Mouse (Mus musculus) testis, adult 2 months (tissue): ENCODE measurements around the gene 1600014C10Rik. TPM values are rescaled to one million over a fixed set of nuclear protein-coding genes. Genes with fewer than 3 reads are reported as not detected.

ENCODE experiments used
- H3K27ac ChIP-seq: fragments of 200-500 bp; 2 replicates; pipeline ENCODE4 v1.5.1; 2012; ENCODE audit warnings: low read depth, low read length; ENCODE audit not compliant: control insufficient read depth, insufficient read depth
- H3K27me3 ChIP-seq: fragments of 200-500 bp; 2 replicates; pipeline ENCODE4 v1.6.1; 2012; ENCODE audit warnings: mild to moderate bottlenecking, low read length, moderate library complexity; ENCODE audit not compliant: control insufficient read depth, insufficient read depth
- H3K36me3 ChIP-seq: fragments of 200-500 bp; 2 replicates; pipeline ENCODE4 v1.6.1; 2012; ENCODE audit warnings: mild to moderate bottlenecking, low read length; ENCODE audit not compliant: control insufficient read depth, insufficient read depth
- H3K4me1 ChIP-seq: fragments of 200-500 bp; 2 replicates; pipeline ENCODE4 v1.6.1; 2012; ENCODE audit warnings: low read length; ENCODE audit not compliant: control insufficient read depth, insufficient read depth
- H3K4me3 ChIP-seq: fragments of 200-500 bp; 2 replicates; pipeline ENCODE4 v1.5.1; 2012; ENCODE audit warnings: low read depth, mild to moderate bottlenecking, low read length, moderate library complexity, mixed read lengths; ENCODE audit not compliant: control insufficient read depth
- CTCF ChIP-seq: fragments of 200-500 bp; IDR thresholded peaks from 2 replicates; pipeline ENCODE4 v1.5.1; 2012; ENCODE audit warnings: low read depth, mild to moderate bottlenecking, inconsistent platforms, low read length, moderate library complexity; ENCODE audit not compliant: control insufficient read depth, insufficient read depth, insufficient replicate concordance
- POLR2A ChIP-seq: fragments of 200-500 bp; IDR thresholded peaks from 2 replicates; pipeline ENCODE4 v1.6.1; 2012; ENCODE audit warnings: low read depth, mild to moderate bottlenecking, inconsistent platforms, low read length, moderate library complexity; ENCODE audit not compliant: control insufficient read depth
- polyA plus RNA-seq: library from polyadenylated mRNA; depleted of rRNA; stranded (reverse); fragments of >200 nt; gene quantifications from 2 replicates; pipeline ENCODE4 v1.2.3, GENCODE M21; 2012; rRNA removed

1600014C10Rik gene
- 1.9 and 3.1 TPM in 2 replicates for polyA plus RNA-seq

- Histone ChIP-seq H3K36me3 (no peaks in the 10 kb centered on the region), H3K4me1 (peaks cover 9% of the 10 kb centered on the region), H3K27me3 (no peaks in the 10 kb centered on the region), H3K4me3 (peak within 1 kb of the TSS; percentile 84), H3K27ac (peak within 1 kb of the TSS; percentile 79)
- TF ChIP-seq POLR2A (no peak), CTCF (no peak)
Measured at GRCm38 (mm10) chr7:38182962-38183687, at the start of gene 1600014C10Rik. 1600014C10Rik (plus strand) TSS chr7:38183217.

DNA sequence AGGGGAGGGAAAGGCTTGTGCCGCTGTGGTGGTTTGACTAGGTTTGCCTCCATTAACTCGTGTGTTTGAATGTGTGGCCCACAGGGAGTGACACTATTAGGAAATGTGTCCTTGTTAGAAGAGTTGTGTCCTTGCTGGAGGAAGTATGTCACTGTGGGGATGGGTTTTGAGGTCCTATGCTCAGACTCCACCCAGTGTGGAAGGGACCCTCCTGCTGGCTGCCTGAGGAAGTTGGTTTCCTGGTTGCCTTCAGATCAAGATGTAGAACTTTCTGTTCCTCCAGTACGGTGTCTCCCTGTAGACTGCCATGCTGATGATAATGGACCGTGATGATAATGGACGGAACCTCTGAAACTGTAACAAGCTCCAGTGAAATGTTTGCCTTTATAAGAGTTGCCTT is 48.5 kb upstream of the 1600014C10Rik start:
- H3K4me3 ChIP-seq = no peak overlapping the region
- H3K36me3 ChIP-seq = no peaks in the 10 kb centered on the region
- H3K4me1 ChIP-seq = no peaks in the 10 kb centered on the region; the same call in 1 of the 2 replicates
- H3K27me3 ChIP-seq = no peaks in the 10 kb centered on the region
- TF ChIP-seq CTCF (no peak), POLR2A (no peak)
- no peak overlapping the region for H3K27ac ChIP-seq

- H3K4me3 ChIP-seq = no peak overlapping the region
- TF ChIP-seq POLR2A = no peak
- TF ChIP-seq CTCF = no peak
- no peaks in the 10 kb centered on the region for H3K36me3 ChIP-seq
- H3K27me3 ChIP-seq = no peaks in the 10 kb centered on the region
- peaks cover 6% of the 10 kb centered on the region for H3K4me1 ChIP-seq
- H3K27ac ChIP-seq = no peak overlapping the region
Measured at GRCm38 (mm10) chr7:38140324-38140723, 42.7 kb upstream of the 1600014C10Rik start.

GRCm38 (mm10) chr7:38141747-38142545 is 41.1 kb upstream of the 1600014C10Rik start:
- H3K4me3 ChIP-seq = no peak overlapping the region
- TF ChIP-seq CTCF (peak; percentile 86), POLR2A (no peak)
- H3K27ac ChIP-seq = no peak overlapping the region
- H3K4me1 ChIP-seq = peaks cover 6% of the 10 kb centered on the region
- no peaks in the 10 kb centered on the region for H3K27me3 ChIP-seq
- no peaks in the 10 kb centered on the region for H3K36me3 ChIP-seq

DNA sequence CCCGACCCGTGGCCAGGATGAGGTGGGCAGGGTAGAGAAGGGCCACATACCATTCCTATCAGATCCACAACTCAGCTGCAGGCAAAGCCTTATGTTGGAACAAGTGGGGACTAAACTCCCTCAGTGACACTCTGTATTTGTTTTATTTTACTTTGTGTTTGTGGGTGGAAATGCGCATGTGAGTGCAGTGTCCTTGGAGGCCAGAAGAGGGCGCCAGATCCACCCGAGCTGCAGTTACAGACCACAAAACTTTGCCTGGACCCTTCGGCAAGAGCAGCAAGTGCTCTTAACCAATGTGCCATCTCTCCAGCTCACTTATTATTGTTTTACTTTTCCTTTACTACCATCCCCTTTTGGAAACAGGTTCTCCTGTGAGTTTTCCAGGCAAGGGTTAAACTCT is 35.5 kb upstream of the 1600014C10Rik start:
- Histone ChIP-seq H3K27ac (no peak overlapping the region), H3K36me3 (no peaks in the 10 kb centered on the region), H3K27me3 (no peaks in the 10 kb centered on the region), H3K4me3 (no peak overlapping the region), H3K4me1 (no peaks in the 10 kb centered on the region)
- TF ChIP-seq CTCF = peak; percentile 74; the same call in 1 of the 2 replicates
- no peak for TF ChIP-seq POLR2A

DNA sequence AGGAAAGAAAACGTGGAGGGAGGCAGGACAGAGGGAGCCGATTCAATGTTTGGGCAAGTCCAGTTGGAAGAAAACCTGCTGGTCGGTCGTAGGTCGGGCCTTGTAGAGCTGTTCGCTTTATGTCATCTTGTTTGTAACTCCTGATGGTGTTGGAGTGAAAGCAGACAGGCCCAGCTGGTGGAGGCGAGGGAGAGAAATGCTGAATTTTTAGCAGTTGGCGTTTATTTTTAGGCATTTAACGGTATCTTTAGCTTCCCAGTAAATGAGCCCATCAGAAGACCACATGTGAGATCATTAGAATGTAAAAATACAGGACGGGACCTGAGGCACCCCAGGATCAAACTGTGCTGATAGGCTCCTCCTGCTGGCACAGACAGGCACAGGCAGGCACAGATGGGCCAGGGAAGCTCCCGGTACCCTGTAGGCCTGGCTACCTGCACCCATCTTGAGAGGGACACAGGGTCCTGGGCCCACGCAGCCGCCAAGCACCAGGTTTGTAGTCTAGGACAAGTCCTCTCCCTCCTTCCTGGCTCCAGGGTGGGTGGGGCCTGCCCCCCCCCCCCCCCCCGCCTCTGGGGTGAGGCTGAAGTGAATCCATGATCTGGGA is 31.2 kb upstream of the 1600014C10Rik start:
- TF ChIP-seq CTCF (no peak), POLR2A (no peak)
- Histone ChIP-seq H3K4me3 (no peak overlapping the region), H3K36me3 (no peaks in the 10 kb centered on the region), H3K27me3 (no peaks in the 10 kb centered on the region), H3K4me1 (no peaks in the 10 kb centered on the region), H3K27ac (no peak overlapping the region)

DNA sequence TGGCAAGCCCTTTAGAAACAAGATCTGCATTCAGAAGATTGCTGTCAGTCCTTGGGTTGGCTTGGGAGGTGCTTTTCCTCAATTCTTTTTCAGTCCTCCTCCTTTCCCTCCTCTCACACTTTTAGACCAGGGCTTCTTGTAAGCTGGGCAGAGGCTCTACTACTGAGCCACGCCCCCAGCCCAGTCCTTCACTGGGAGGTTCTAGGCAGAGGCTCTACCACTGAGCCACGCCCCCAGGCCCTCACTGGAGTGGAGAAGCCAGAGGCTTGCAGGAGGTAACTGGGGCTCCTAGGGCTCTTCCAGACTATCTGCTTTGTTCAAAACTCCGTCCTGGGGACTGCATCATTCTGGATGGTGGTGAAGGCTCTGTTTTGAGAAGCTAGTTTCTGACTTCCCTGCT is 30.4 kb upstream of the 1600014C10Rik start:
- H3K4me1 ChIP-seq = no peaks in the 10 kb centered on the region
- no peaks in the 10 kb centered on the region for H3K36me3 ChIP-seq
- H3K27me3 ChIP-seq = no peaks in the 10 kb centered on the region
- no peak overlapping the region for H3K4me3 ChIP-seq
- no peak overlapping the region for H3K27ac ChIP-seq
- no peak for TF ChIP-seq CTCF
- TF ChIP-seq POLR2A = no peak
